Mouse (Mus musculus): ENCODE measurements at regions not wholly inside any gene's neighbourhood (a gene's known extent, or its start where the extent isn't known, plus 50 kb on each side); places are given as distances from the start of the nearest gene placed in this dataset.

DNA sequence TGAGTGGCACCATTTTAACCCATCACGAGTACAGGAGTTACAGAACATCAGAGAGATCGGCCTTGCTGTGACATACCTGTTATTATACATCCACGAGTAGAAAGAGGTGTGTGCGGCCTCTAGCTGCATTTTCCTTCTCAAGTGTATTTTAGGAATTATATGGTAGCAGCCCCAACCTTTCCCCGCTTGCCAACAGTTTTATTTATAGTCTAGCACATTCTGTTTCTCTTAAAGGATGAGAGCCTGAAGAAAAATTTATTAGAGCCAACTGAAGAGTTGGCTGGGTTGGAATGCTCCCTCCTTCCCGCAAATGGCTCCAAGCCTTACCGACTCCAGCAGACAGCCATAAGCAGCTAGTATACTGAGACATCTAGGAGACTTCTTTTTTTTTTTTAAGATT, 67.0 kb upstream of the Frmd4b start:
- no peak overlapping the region for H3K4me3 ChIP-seq (ENCODE audit: low read depth, low read length)
- TF ChIP-seq POLR2A (IDR thresholded peaks at IDR 0.05; ENCODE audit: insufficient read depth, low read length) (no peak), CTCF (IDR thresholded peaks at IDR 0.05; ENCODE audit: low read depth, low read length) (no peak), EP300 (IDR thresholded peaks at IDR 0.05; ENCODE audit: insufficient read depth, low read depth, low read length) (no peak)
- no peaks in the 10 kb centered on the region for H3K36me3 ChIP-seq (ENCODE audit: control insufficient read depth, insufficient read depth, low read length, poor library complexity, severe bottlenecking)
- no peak overlapping the region for H3K27ac ChIP-seq (ENCODE audit: insufficient read depth, low read length)
- no peaks in the 10 kb centered on the region for H3K4me1 ChIP-seq (ENCODE audit: control insufficient read depth, insufficient read depth, low read length)
- no peaks in the 10 kb centered on the region for H3K9me3 ChIP-seq (replicated peaks; ENCODE audit: control insufficient read depth, insufficient read depth, low read length, poor library complexity, severe bottlenecking)
- no peaks in the 10 kb centered on the region for H3K27me3 ChIP-seq (ENCODE audit: control insufficient read depth, insufficient read depth, low read length, poor library complexity, severe bottlenecking)
- no peak overlapping the region for H3K9ac ChIP-seq (ENCODE audit: low read depth, poor library complexity, severe bottlenecking)

DNA sequence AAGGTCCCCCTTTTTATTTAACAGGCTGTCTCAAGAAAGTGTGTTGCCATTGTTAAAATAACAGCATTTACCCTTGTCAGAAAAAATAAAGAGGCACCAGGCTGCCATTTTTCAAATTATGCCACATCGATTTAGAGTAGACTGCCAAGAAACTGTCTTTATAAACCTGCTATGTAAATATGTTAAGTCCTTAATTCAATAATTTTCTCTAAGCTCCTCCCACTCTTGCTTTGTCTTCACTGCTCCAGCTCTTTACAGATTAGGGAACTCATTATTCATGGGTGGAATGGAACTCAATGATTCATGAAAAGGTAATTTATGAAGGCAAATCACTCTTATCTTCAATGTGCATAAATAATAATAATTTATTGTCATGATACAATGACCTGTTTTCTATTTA, 64.9 kb upstream of the Frmd4b start:
- Histone ChIP-seq H3K4me3 (ENCODE audit: low read depth, low read length) (no peak overlapping the region), H3K27ac (ENCODE audit: insufficient read depth, low read length) (no peak overlapping the region), H3K9me3 (replicated peaks; ENCODE audit: control insufficient read depth, insufficient read depth, low read length, poor library complexity, severe bottlenecking) (no peaks in the 10 kb centered on the region), H3K27me3 (ENCODE audit: control insufficient read depth, insufficient read depth, low read length, poor library complexity, severe bottlenecking) (no peaks in the 10 kb centered on the region), H3K4me1 (ENCODE audit: control insufficient read depth, insufficient read depth, low read length) (no peaks in the 10 kb centered on the region), H3K9ac (ENCODE audit: low read depth, poor library complexity, severe bottlenecking) (no peak overlapping the region), H3K36me3 (ENCODE audit: control insufficient read depth, insufficient read depth, low read length, poor library complexity, severe bottlenecking) (no peaks in the 10 kb centered on the region)
- TF ChIP-seq POLR2A (IDR thresholded peaks at IDR 0.05; ENCODE audit: insufficient read depth, low read length), result no peak
- no peak for TF ChIP-seq CTCF (IDR thresholded peaks at IDR 0.05; ENCODE audit: low read depth, low read length)
- TF ChIP-seq EP300 (IDR thresholded peaks at IDR 0.05; ENCODE audit: insufficient read depth, low read depth, low read length), result no peak

DNA sequence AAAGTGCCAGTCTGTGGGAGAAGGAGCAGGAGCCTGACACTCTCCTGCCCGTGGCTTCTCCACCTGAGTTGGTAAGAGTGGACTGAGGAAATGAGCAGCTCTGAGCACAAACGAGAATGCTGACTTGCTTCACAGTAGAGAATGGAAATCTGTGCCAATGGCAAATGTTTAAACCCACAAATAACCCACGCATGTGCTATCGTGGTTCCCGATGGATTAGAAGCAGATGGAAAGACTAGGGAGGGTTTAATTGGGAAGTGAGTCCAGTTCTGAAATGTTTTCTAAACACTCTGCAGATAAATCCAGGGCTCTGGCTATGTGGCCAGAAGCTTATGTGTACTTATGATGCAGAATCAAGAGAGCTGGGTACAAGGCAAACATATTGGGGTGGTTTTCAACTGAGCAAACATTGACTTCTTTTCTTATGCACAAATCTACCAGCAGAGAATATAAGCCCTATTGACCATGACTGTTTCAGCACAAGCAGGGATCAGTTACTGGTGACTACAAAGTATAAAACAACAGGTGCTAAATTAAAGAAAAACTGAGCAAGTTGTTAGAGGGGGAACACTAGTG, 57.9 kb upstream of the Frmd4b start:
- Histone ChIP-seq H3K4me3 (ENCODE audit: low read depth, low read length) (no peak overlapping the region), H3K4me1 (ENCODE audit: control insufficient read depth, insufficient read depth, low read length) (no peaks in the 10 kb centered on the region), H3K9me3 (replicated peaks; ENCODE audit: control insufficient read depth, insufficient read depth, low read length, poor library complexity, severe bottlenecking) (no peaks in the 10 kb centered on the region), H3K27ac (ENCODE audit: insufficient read depth, low read length) (no peak overlapping the region), H3K27me3 (ENCODE audit: control insufficient read depth, insufficient read depth, low read length, poor library complexity, severe bottlenecking) (no peaks in the 10 kb centered on the region), H3K36me3 (ENCODE audit: control insufficient read depth, insufficient read depth, low read length, poor library complexity, severe bottlenecking) (no peaks in the 10 kb centered on the region), H3K9ac (ENCODE audit: low read depth, poor library complexity, severe bottlenecking) (no peak overlapping the region)
- TF ChIP-seq EP300 (IDR thresholded peaks at IDR 0.05; ENCODE audit: insufficient read depth, low read depth, low read length), result no peak
- no peak for TF ChIP-seq POLR2A (IDR thresholded peaks at IDR 0.05; ENCODE audit: insufficient read depth, low read length)
- no peak for TF ChIP-seq CTCF (IDR thresholded peaks at IDR 0.05; ENCODE audit: low read depth, low read length)

DNA sequence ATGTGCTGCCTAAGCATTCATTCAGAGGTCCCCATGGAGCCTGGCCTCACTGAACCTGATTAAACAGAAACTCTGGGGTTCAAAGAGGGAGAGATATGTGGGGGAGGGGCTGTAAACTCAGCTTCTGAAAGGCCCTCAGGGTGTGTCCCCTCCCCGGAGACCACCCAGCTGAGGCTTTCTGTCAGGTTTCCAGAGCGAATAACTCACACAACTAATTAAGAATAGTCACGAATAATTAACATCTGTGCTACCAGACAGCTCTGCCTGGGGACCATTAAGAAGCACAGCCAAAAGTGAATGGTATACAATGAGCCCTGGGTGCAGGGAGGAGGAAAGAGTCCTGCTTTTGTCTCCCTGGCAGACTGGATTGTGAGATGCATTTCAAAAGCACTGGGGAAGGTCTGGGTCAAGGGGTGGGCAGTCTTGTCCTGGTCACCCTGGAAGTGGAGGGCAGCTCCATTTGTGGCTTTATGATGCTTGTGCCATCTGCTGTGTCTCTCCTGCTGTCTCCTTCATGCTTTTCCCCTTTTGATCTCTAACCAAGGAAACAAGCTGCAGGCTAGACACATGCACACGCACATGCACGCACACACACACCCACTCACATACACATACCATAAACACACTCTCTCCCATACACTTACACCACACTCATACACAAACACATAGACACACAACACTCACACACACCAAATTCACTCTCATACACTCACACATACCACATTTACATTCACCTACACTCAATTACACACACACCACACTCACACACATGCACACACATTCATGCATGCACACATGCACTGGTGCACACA, 49.7 kb upstream of the Frmd4b start:
- Histone ChIP-seq H3K4me3 (ENCODE audit: low read depth, low read length) (no peak overlapping the region), H3K9ac (ENCODE audit: low read depth, poor library complexity, severe bottlenecking) (no peak overlapping the region), H3K36me3 (ENCODE audit: control insufficient read depth, insufficient read depth, low read length, poor library complexity, severe bottlenecking) (no peaks in the 10 kb centered on the region), H3K4me1 (ENCODE audit: control insufficient read depth, insufficient read depth, low read length) (peaks cover 7% of the 10 kb centered on the region), H3K27me3 (ENCODE audit: control insufficient read depth, insufficient read depth, low read length, poor library complexity, severe bottlenecking) (no peaks in the 10 kb centered on the region), H3K27ac (ENCODE audit: insufficient read depth, low read length) (peak overlapping the region; percentile 87), H3K9me3 (replicated peaks; ENCODE audit: control insufficient read depth, insufficient read depth, low read length, poor library complexity, severe bottlenecking) (no peaks in the 10 kb centered on the region)
- peak; percentile 77 for TF ChIP-seq EP300 (IDR thresholded peaks at IDR 0.05; ENCODE audit: insufficient read depth, low read depth, low read length)
- TF ChIP-seq CTCF (IDR thresholded peaks at IDR 0.05; ENCODE audit: low read depth, low read length), result no peak
- TF ChIP-seq POLR2A (IDR thresholded peaks at IDR 0.05; ENCODE audit: insufficient read depth, low read length), result no peak

Measured in ES-Bruce4 (cell line).